In genomic region chr12:83622031-83622755, GRCm38 (mm10) we compare ENCODE assay signal across 13 mouse cellular contexts. TPM values are rescaled to one million over a fixed set of nuclear protein-coding genes. Genes with fewer than 3 reads are reported as not detected.
DNase-seq lines count a peak whose midpoint lies in the region.
"Had no signal": no experiment of that assay in that cellular context is flagged by ENCODE, and none has a peak within 500 bp of the region (broad histone marks: within the 10 kb centered on the region; RNA-seq: fewer than 3 reads in every experiment).

No protein-coding gene starts in this region.

- intact Hi-C loops in heart, postnatal 14 days (cut with DNase I): no loop called here

- peak; percentile 69 for DNase-seq in heart, adult 11 months
- no peak for DNase-seq in heart, postnatal 14 days
- DNase-seq in kidney, adult 8-10 months: peak; percentile 46 to 55
- no peak for DNase-seq in kidney, postnatal 10 days
- DNase-seq in A20 (ENCODE audit: low read depth, low spot score): peak; percentile 14
- peak; percentile 42 to 57 for DNase-seq in kidney, postnatal 36 days
- no peak for DNase-seq in ovary, postnatal 10 days (ENCODE audit: low spot score)
- DNase-seq: adrenal gland, postnatal 14 days; cerebellum, adult 11-12 months; cerebellum, adult 9-11 months; forebrain, postnatal 0 days; gastrocnemius, postnatal 14 days; heart, postnatal 36 days had no signal

RNA-seq across cellular contexts. Expression of gene Rbm25, which starts 8.8 kb away (rescaled TPM):
- total RNA-seq in heart, postnatal 14 days (2021): 10 to 100 TPM; 63.9 to 71.8 TPM

RNA-seq across cellular contexts. Expression of gene Zfyve1, which starts 25.2 kb away (rescaled TPM):
- total RNA-seq in heart, postnatal 14 days (2021): 10 to 100 TPM; 17.9 to 18.4 TPM

Comparison
In these comparisons a context has a peak if more than half of its experiments do, and no peak if none do; other contexts are left out.
1. DNase-seq: peak in heart, adult 11 months (single experiment), kidney, adult 8-10 months (2 of 2), A20 (single experiment) and kidney, postnatal 36 days (2 of 2); none in heart, postnatal 14 days (0 of 2), kidney, postnatal 10 days (single experiment) and ovary, postnatal 10 days (single experiment).